Mouse (Mus musculus): ENCODE data around the gene Tcte1. TPM values are rescaled to one million over a fixed set of nuclear protein-coding genes. Genes with fewer than 3 reads are reported as not detected.

Gene Tcte1
- polyA plus RNA-seq, 1 experiment from 2014 or later = 6.0 TPM

GRCm38 (mm10) chr17:45542705-45543104 is 19.5 kb downstream of the Tcte1 start:
- WGBS = 68% methylated on average over 2 of the region's 2 CpGs
- Histone ChIP-seq H3K4me1 (peaks cover 27% of the 10 kb centered on the region), H3K4me3 (no peak overlapping the region)

GRCm38 (mm10) chr17:45543115-45543514 is 19.9 kb downstream of the Tcte1 start:
- H3K4me2 ChIP-seq = no peak overlapping the region
- no peak overlapping the region for H3K27ac ChIP-seq
- peaks cover 31% of the 10 kb centered on the region for H3K4me1 ChIP-seq
- no peak overlapping the region for H3K9ac ChIP-seq
- peaks cover 15% of the 10 kb centered on the region for H3K36me3 ChIP-seq (replicated peaks)
- no peak overlapping the region for H3K4me3 ChIP-seq
- H3K27me3 ChIP-seq (replicated peaks) = peaks cover 25% of the 10 kb centered on the region
- no peak for ATAC-seq (replicated peaks)
- 54% methylated on average over 1 of the region's 1 CpGs for WGBS
- no peaks in the 10 kb centered on the region for H3K9me3 ChIP-seq

More at GRCm38 (mm10) chr17:45542705-45543104, 19.5 kb downstream of the Tcte1 start:
- peaks cover 24% of the 10 kb centered on the region for H3K27me3 ChIP-seq (replicated peaks)
- H3K27ac ChIP-seq = no peak overlapping the region
- ATAC-seq (replicated peaks) = no peak
- no peak overlapping the region for H3K9ac ChIP-seq
- peaks cover 15% of the 10 kb centered on the region for H3K36me3 ChIP-seq (replicated peaks)
- no peaks in the 10 kb centered on the region for H3K9me3 ChIP-seq
- no peak overlapping the region for H3K4me2 ChIP-seq

GRCm38 (mm10) chr17:45544001-45544872 is 21.0 kb downstream of the Tcte1 start:
- Histone ChIP-seq H3K27ac (no peak overlapping the region), H3K9ac (no peak overlapping the region), H3K4me1 (peaks cover 35% of the 10 kb centered on the region), H3K36me3 (replicated peaks) (peaks cover 15% of the 10 kb centered on the region), H3K27me3 (replicated peaks) (peaks cover 25% of the 10 kb centered on the region), H3K4me2 (no peak overlapping the region), H3K4me3 (no peak overlapping the region), H3K9me3 (no peaks in the 10 kb centered on the region)
- no peak for ATAC-seq (replicated peaks)
- WGBS = 13% methylated on average over 24 of the region's 24 CpGs

- WGBS = 6% methylated on average over 46 of the region's 46 CpGs
- Histone ChIP-seq H3K4me1 (peaks cover 36% of the 10 kb centered on the region), H3K9me3 (no peaks in the 10 kb centered on the region), H3K4me2 (peak overlapping the region; percentile 15), H3K4me3 (peak overlapping the region; percentile 1; the same call in 1 of the 2 replicates), H3K27me3 (replicated peaks) (peaks cover 21% of the 10 kb centered on the region), H3K27ac (no peak overlapping the region), H3K9ac (no peak overlapping the region), H3K36me3 (replicated peaks) (peaks cover 15% of the 10 kb centered on the region)
- ATAC-seq (replicated peaks) = no peak
Measured at GRCm38 (mm10) chr17:45544873-45545277, 21.6 kb downstream of the Tcte1 start.

- Histone ChIP-seq H3K4me2 (peak overlapping the region; percentile 15), H3K27me3 (replicated peaks) (peaks cover 21% of the 10 kb centered on the region), H3K4me3 (peak overlapping the region; percentile 1; the same call in 1 of the 2 replicates), H3K4me1 (peaks cover 42% of the 10 kb centered on the region), H3K9ac (no peak overlapping the region), H3K36me3 (replicated peaks) (peaks cover 15% of the 10 kb centered on the region), H3K9me3 (no peaks in the 10 kb centered on the region), H3K27ac (no peak overlapping the region)
- WGBS = 15% methylated on average over 74 of the region's 74 CpGs
- ATAC-seq (replicated peaks) = no peak
Measured at GRCm38 (mm10) chr17:45545278-45545961, 22.2 kb downstream of the Tcte1 start.

GRCm38 (mm10) chr17:45546941-45547340 is 23.7 kb downstream of the Tcte1 start:
- 71% methylated on average over 16 of the region's 16 CpGs for WGBS
- H3K4me1 ChIP-seq = peaks cover 51% of the 10 kb centered on the region
- no peaks in the 10 kb centered on the region for H3K9me3 ChIP-seq
- no peak overlapping the region for H3K9ac ChIP-seq
- H3K4me3 ChIP-seq = no peak overlapping the region
- H3K27ac ChIP-seq = no peak overlapping the region
- peaks cover 15% of the 10 kb centered on the region for H3K36me3 ChIP-seq (replicated peaks)
- H3K4me2 ChIP-seq = no peak overlapping the region
- H3K27me3 ChIP-seq (replicated peaks) = peaks cover 21% of the 10 kb centered on the region
- no peak for ATAC-seq (replicated peaks)

- Histone ChIP-seq H3K27ac (no peak overlapping the region), H3K4me1 (peaks cover 52% of the 10 kb centered on the region), H3K9ac (no peak overlapping the region), H3K4me2 (peak overlapping the region; percentile 56), H3K9me3 (no peaks in the 10 kb centered on the region), H3K36me3 (replicated peaks) (peaks cover 15% of the 10 kb centered on the region), H3K4me3 (peak overlapping the region; percentile 93), H3K27me3 (replicated peaks) (peaks cover 21% of the 10 kb centered on the region)
- ATAC-seq (replicated peaks) = no peak
- 86% methylated on average over 5 of the region's 5 CpGs for WGBS
Measured at GRCm38 (mm10) chr17:45547461-45548190, 24.4 kb downstream of the Tcte1 start.

GRCm38 (mm10) chr17:45548541-45549512 is 25.6 kb downstream of the Tcte1 start:
- peak overlapping the region; percentile 56 for H3K4me2 ChIP-seq
- H3K4me1 ChIP-seq = peaks cover 51% of the 10 kb centered on the region
- H3K9me3 ChIP-seq = no peaks in the 10 kb centered on the region
- peaks cover 21% of the 10 kb centered on the region for H3K27me3 ChIP-seq (replicated peaks)
- peaks cover 15% of the 10 kb centered on the region for H3K36me3 ChIP-seq (replicated peaks)
- ATAC-seq (replicated peaks) = peak; percentile 72
- H3K27ac ChIP-seq = peak overlapping the region; percentile 96
- 2% methylated on average over 59 of the region's 68 CpGs for WGBS
- peak overlapping the region; percentile 96 for H3K9ac ChIP-seq
- H3K4me3 ChIP-seq = peak overlapping the region; percentile 93

GRCm38 (mm10) chr17:45549617-45550181 is 26.5 kb downstream of the Tcte1 start, which contains the start of gene Tmem151b:
TSS of gene Tmem151b (minus strand) at chr17:45549677.
- peak within 1 kb of the TSS; percentile 93 for H3K4me3 ChIP-seq
- H3K36me3 ChIP-seq (replicated peaks) = peaks cover 15% of the 10 kb centered on the region
- H3K27me3 ChIP-seq (replicated peaks) = peaks cover 23% of the 10 kb centered on the region
- peaks cover 44% of the 10 kb centered on the region for H3K4me1 ChIP-seq
- ATAC-seq (replicated peaks) = peak; percentile 45
- peak within 1 kb of the TSS; percentile 96 for H3K9ac ChIP-seq
- no peaks in the 10 kb centered on the region for H3K9me3 ChIP-seq
- H3K4me2 ChIP-seq = peak within 1 kb of the TSS; percentile 56
- under 1% methylated on average over 22 of the region's 29 CpGs for WGBS
- peak within 1 kb of the TSS; percentile 96 for H3K27ac ChIP-seq

GRCm38 (mm10) chr17:45550253-45550652 is 27.0 kb downstream of the Tcte1 start:
- H3K4me2 ChIP-seq = peak overlapping the region; percentile 56
- H3K27ac ChIP-seq = 0 out of 2 replicates have a peak overlapping the region, but pooled peaks have one; percentile 96
- H3K4me3 ChIP-seq = peak overlapping the region; percentile 93; the same call in 1 of the 2 replicates
- peaks cover 23% of the 10 kb centered on the region for H3K27me3 ChIP-seq (replicated peaks)
- H3K9ac ChIP-seq = no peak overlapping the region
- H3K36me3 ChIP-seq (replicated peaks) = peaks cover 11% of the 10 kb centered on the region; the same call in 1 of the 2 replicates
- no peaks in the 10 kb centered on the region for H3K9me3 ChIP-seq
- H3K4me1 ChIP-seq = peaks cover 43% of the 10 kb centered on the region
- 24% methylated on average over 5 of the region's 5 CpGs for WGBS
- ATAC-seq (replicated peaks) = no peak

Data from midbrain, embryonic 15.5 days (tissue).